Mouse (Mus musculus) adrenal gland, postnatal 36 days (tissue): ENCODE measurements at regions not wholly inside any gene's neighbourhood (a gene's known extent, or its start where the extent isn't known, plus 50 kb on each side); places are given as distances from the start of the nearest gene placed in this dataset.

Experiments
- DNase-seq, 2 experiments: peaks; one replicate each; pipeline ENCODE4 v3.0.0; 2021; ENCODE audit warnings: mixed read lengths in 1 of 2

- no peak for DNase-seq
Measured at GRCm38 (mm10) chr1:168008216-168008615, 319.2 kb downstream of the Lmx1a start.

DNA sequence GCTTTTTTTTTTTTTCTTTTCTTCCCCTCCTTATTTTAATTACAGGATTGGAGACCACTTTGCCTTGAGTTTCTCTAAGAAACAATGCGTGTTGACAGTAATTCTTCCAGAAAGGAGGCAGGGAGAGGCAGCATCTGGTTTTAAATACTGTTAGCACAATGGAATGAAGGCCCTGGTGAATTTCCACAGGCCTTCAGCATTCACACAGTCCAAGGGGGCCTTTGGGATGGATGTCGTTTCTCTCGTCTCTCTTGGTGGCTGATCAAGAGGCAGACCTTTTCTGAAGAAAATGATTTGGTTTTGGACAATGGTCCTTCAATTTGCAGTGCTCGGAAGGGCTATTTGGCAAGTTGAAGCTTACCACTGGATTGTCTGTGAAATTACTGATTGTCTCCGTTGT, 321.4 kb downstream of the Lmx1a start:
- DNase-seq = no peak

GRCm38 (mm10) chr1:168012069-168012468, 323.0 kb downstream of the Lmx1a start:
- DNase-seq = no peak

DNA sequence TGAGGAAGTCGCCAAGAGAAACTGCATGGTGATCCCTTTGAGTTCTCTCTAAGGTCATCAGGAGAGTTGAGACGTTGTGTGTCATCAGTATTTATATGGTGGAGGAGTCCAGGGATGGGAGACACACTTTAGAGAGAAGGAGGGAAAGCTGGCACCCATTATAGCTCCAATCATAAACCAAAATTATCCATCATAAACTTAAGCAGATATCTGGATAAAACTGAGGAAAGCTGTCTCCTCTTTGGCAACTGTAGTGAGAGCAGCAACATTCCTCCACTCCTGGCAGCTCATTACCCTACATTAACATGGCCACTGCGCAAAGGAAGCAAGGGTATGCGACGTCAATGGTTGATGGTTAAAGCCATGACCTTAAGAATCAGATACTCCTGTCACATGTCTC, 323.6 kb downstream of the Lmx1a start:
- DNase-seq = no peak

DNA sequence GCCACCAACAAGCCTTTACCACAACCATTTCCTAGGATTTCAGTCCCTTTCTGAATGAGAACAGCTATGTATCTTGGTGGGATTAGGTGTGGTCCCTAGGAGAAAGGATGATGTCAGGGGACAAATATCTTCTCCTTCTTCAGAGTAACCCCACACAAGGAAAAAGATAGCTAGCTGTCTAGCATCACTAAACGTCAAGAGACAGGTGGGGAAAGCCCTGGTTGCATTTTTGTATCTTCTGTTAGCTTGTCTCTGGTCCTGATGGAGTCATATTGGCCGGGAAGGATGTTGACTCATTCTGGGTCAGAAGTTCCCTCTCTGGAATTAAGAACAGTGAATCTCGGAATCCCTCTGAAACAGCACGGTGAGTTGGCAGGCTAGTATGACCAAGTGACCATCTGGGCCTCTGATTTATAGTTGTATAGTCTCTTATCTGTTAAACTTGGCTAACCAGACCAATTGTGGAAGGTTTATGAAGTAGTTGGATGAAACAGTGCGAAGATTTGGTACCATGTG, 327.4 kb downstream of the Lmx1a start:
- no peak for DNase-seq

DNA sequence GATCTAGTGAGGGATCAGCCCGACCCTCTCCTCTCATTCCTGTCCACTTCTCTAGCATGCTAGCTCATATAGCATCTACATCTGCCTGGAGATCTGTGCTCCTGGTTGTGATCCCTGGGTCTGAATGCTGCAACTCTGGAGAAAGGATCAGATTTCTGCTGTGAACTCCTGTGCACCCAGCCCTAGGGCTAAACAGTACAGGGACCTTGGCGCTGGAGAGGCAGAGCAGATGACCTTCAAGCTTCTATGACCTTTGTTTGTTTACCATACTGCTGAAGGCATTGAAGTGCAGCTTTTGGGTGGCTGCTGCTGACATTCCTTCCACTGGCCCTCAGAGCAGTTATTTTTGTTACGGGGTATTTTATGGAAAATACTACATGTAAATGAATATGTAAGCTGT, 337.4 kb downstream of the Lmx1a start:
- peak; percentile 10 to 14 for DNase-seq

- DNase-seq = no peak
Measured at GRCm38 (mm10) chr1:168044765-168045164, 355.7 kb downstream of the Lmx1a start.

- DNase-seq = no peak
Measured at GRCm38 (mm10) chr1:168046347-168046746, 357.3 kb downstream of the Lmx1a start.

GRCm38 (mm10) chr1:168046749-168047148, 357.7 kb downstream of the Lmx1a start:
- no peak for DNase-seq

- no peak for DNase-seq
Measured at GRCm38 (mm10) chr1:168049965-168050364, 360.9 kb downstream of the Lmx1a start.

GRCm38 (mm10) chr1:168056479-168056878, 367.4 kb downstream of the Lmx1a start:
- peak in 1 of 2 experiments; percentile 12 for DNase-seq

DNA sequence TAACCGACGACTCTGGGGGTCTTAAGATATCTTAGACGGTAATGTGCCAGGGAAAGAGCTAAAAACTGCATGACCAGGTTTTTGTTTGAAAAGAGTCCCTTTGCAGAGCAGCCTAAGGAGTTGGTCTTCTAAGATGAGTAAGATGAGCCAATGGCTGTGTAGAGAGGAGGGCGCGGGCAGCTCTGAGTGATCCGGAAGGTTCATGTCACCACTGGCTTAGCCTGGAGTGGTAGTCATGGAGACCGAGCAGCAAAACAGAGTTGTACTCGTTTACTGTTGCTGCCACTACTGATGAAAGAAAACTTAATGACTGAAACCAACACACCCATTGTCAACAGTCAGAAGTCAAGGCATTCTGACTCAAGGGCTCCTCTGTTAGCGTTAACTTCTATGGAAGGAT, 368.4 kb downstream of the Lmx1a start:
- no peak for DNase-seq

DNA sequence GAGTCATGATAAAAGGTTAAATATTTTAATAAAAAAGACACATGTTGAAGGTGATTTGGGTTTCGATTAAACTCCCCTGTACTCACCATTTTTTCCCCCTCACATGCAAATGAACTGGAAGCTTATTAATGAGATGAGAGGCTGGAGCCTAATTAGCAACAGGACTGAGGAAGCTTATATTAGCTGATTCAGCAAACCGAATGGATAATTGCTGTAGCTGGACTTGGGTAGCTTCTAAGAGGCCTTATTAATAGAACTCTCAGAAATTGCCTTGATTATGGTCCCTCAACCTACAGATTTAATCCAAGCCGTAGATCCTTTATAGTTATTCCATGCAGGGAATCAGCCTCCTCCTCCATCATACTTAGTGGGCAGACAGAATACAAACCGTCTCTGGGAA, 369.7 kb downstream of the Lmx1a start:
- DNase-seq = no peak

DNA sequence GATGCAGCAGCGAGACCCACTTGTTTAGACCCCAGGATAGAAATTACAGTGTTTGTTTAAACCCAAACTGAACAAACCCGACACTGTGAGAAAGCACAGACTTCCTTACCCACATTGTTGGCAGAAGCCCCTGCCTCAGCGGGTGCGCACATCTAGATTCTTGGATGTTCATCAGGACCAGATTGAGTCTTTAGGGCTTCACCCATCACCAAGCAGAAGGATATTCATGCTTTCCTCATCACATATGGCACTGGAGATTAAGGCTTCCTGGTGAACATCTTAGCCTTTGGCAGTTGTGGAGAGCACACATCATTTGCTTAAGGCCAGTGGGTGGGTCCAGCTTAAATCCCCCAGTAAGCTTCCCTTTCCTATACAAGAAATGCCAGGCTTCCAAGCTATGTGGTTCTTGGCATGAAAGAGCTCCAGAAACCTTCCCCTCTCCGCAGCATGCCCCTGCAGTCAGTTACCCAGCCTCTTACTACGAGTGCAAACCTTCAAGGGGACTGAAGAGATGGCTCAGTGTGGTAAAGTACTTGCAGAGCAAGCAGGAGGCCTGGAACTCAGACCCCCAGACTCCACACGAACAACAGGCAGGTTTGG, 367.9 kb downstream of the Pbx1 start:
- DNase-seq = no peak

GRCm38 (mm10) chr1:168065598-168066041, 366.4 kb downstream of the Pbx1 start:
- no peak for DNase-seq

DNA sequence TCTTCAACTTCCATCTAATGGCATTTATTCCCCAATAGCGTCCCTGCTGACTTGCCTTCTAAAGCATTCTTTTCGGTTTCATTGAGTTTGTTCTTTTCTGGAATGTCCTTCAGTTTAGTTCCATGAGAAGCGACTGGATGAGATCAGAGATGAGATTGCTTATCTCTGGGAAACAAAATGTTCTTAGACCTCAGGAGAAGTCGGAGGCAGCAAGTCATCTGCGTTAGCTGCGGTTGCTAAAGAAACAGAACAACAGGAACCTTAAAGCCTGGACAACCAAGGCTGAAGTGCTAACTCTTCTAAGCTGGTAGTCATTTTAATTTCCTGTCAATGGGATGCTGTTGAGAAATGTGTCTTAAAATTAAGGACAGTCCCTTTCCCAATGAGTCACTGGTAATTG, 365.3 kb downstream of the Pbx1 start:
- peak in 1 of 2 experiments; percentile 38 for DNase-seq

DNA sequence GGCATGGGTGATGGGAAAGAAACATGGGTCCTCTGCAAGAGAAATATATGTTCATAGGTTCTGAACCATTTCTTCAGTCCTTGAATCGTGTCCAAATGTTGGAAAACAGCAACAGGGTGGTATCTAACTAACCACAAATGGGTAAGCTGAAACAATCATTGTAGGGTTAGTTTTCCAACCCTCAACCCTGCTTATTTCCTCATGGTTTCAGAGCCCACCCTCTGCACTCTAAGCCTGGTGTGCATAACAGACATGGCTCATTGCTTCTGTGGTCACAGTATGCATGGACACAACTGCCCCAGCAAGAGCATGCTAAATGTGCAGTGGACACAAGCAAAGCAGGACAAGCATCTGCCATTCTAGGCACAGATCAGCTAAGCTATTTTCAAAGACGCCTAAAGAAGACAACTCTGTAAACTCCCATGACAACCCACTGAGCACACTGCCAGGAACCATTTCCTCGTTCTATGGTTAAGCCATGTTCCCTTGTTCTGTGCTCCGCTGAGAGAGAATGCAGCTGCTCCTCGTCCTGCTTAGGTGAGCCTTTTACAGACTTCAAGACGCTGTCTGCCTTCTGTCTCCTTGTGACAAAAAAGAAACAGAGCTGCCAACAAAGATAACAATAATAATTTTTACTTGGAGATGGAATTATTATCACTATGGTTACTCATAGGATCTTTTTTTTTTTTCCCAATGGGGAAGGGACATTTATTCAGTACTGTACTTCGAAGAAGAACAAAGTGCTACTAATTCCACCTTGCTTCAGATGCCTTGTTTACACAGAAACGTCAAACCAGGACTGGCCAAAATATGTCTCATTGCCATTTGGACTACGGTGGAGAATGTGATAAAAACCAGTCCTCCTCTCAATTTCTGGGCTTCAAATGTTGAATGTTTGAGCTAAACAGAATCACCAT, 363.8 kb downstream of the Pbx1 start:
- no peak for DNase-seq

- no peak for DNase-seq
Measured at GRCm38 (mm10) chr1:168068920-168069590, 363.0 kb downstream of the Pbx1 start.
